Mouse (Mus musculus) lung, postnatal 36 days (tissue): ENCODE results near the gene Btbd35f10.
"Not testable (repeated sequence)": the region's sequence is repeated elsewhere in the genome, so short reads cannot be mapped to it uniquely, and the experiment has no call there.

Experiments used
- DNase-seq: peaks from one replicate; pipeline ENCODE4 v3.0.0; 2022; ENCODE audit warnings: mixed read lengths

The Btbd35f10 gene

DNA sequence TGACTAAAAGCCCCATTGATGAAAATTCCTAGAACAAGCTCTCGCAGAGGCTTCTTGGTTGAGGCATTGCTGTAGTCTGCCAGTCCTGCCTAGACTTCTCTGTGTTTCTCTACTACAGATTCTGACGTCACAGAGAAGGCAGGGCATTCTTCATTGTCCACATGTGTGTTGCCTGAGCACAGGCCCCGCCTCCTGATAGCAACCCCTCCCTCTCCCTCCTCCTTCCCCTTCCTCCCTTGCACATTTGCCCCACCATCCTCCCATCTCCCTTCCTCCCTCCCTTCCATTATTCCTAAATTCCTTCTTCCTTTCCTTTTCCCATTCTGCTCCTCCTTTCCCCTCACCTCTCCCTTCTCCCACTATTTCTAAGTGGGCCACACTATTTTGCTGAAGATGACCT is at the start of gene Btbd35f10:
Gene Btbd35f10, minus strand, starts transcription at position 101 of the 400 bp plus-strand sequence.
- DNase-seq = not testable (repeated sequence)
